Mouse (Mus musculus) testis, adult 2 months (tissue): ENCODE measurements at regions not wholly inside any gene's neighbourhood (a gene's known extent, or its start where the extent isn't known, plus 50 kb on each side); places are given as distances from the start of the nearest gene placed in this dataset.

Source experiments
- H3K27ac ChIP-seq: fragments of 200-500 bp; 2 replicates; pipeline ENCODE4 v1.5.1; 2012; ENCODE audit warnings: low read depth, low read length; ENCODE audit not compliant: control insufficient read depth, insufficient read depth
- H3K27me3 ChIP-seq: fragments of 200-500 bp; 2 replicates; pipeline ENCODE4 v1.6.1; 2012; ENCODE audit warnings: mild to moderate bottlenecking, low read length, moderate library complexity; ENCODE audit not compliant: control insufficient read depth, insufficient read depth
- H3K36me3 ChIP-seq: fragments of 200-500 bp; 2 replicates; pipeline ENCODE4 v1.6.1; 2012; ENCODE audit warnings: mild to moderate bottlenecking, low read length; ENCODE audit not compliant: control insufficient read depth, insufficient read depth
- H3K4me1 ChIP-seq: fragments of 200-500 bp; 2 replicates; pipeline ENCODE4 v1.6.1; 2012; ENCODE audit warnings: low read length; ENCODE audit not compliant: control insufficient read depth, insufficient read depth
- H3K4me3 ChIP-seq: fragments of 200-500 bp; 2 replicates; pipeline ENCODE4 v1.5.1; 2012; ENCODE audit warnings: low read depth, mild to moderate bottlenecking, low read length, moderate library complexity, mixed read lengths; ENCODE audit not compliant: control insufficient read depth
- CTCF ChIP-seq: fragments of 200-500 bp; IDR thresholded peaks from 2 replicates; pipeline ENCODE4 v1.5.1; 2012; ENCODE audit warnings: low read depth, mild to moderate bottlenecking, inconsistent platforms, low read length, moderate library complexity; ENCODE audit not compliant: control insufficient read depth, insufficient read depth, insufficient replicate concordance
- POLR2A ChIP-seq: fragments of 200-500 bp; IDR thresholded peaks from 2 replicates; pipeline ENCODE4 v1.6.1; 2012; ENCODE audit warnings: low read depth, mild to moderate bottlenecking, inconsistent platforms, low read length, moderate library complexity; ENCODE audit not compliant: control insufficient read depth

DNA sequence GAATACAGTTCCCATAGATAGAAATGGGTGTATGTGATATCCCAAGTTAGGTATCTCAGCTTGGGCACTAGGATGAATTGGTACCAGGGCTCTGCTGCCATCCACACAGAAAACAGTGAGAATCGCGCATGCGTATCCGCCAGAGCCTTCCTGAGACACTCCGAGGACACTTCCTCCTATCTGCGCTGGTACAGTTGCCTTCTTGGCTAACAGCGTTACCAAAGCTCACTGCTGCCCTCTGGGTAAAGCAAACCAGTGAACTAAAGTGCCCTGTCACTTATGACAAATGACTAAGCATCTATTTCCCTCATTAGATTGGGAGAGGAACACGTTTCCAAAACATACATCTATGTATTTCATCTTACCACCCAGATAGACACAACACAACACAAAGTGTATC, 78.8 kb upstream of the Tnfaip3 start:
- H3K27me3 ChIP-seq, result no peaks in the 10 kb centered on the region
- H3K27ac ChIP-seq, result no peak overlapping the region
- H3K36me3 ChIP-seq, result no peaks in the 10 kb centered on the region
- TF ChIP-seq POLR2A (no peak), CTCF (peak; percentile 16; the same call in 1 of the 2 replicates)
- peaks cover 7% of the 10 kb centered on the region for H3K4me1 ChIP-seq
- H3K4me3 ChIP-seq, result no peak overlapping the region

- TF ChIP-seq POLR2A, result no peak
- no peak for TF ChIP-seq CTCF
- H3K27ac ChIP-seq, result no peak overlapping the region
- peaks cover 7% of the 10 kb centered on the region for H3K4me1 ChIP-seq
- H3K27me3 ChIP-seq, result no peaks in the 10 kb centered on the region
- no peak overlapping the region for H3K4me3 ChIP-seq
- no peaks in the 10 kb centered on the region for H3K36me3 ChIP-seq
Measured at GRCm38 (mm10) chr10:19093689-19094088, 78.2 kb upstream of the Tnfaip3 start.

DNA sequence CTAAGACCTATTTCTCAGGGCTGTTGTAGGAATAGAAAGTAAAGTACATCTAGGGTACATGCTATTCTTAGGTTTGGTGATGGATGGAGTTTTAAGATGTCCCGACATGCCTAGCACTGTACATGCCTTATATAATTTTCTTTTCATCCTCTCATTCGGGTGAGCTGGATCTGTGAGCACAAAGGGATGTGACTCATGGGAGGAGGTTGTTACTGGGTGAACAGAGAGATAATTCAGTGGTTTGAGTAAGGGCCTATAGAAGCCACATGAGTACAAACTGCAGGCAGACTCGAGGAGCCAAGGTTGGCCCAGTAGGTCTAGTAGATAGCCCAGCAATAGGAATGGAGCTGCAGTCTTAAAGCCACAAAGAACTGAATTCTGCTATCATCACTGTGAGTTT, 76.5 kb upstream of the Tnfaip3 start:
- H3K4me3 ChIP-seq, result no peak overlapping the region; the same call in 1 of the 2 replicates
- TF ChIP-seq POLR2A, result no peak
- no peak for TF ChIP-seq CTCF
- H3K27me3 ChIP-seq, result no peaks in the 10 kb centered on the region
- H3K36me3 ChIP-seq, result no peaks in the 10 kb centered on the region
- H3K27ac ChIP-seq, result no peak overlapping the region
- H3K4me1 ChIP-seq, result peaks cover 7% of the 10 kb centered on the region

DNA sequence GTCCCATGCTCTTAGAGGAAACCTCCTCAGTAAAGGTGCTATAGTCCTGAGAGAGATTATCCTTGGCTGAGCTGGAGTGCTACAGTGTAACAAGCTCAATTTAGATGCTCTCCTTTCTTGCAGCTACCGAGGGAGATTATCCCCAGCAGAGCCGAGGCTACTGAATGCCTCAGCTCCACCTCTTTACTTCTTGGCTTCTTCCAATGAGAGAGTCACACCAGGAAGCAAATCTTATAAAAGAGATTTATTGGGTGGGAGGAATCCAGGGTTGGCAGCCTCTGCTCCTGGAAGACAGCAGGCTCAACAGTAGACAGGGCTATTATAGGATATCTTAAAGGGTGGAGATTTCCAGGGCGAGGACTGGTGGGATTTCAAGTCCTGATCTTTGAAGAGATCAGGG, 75.7 kb upstream of the Tnfaip3 start:
- H3K36me3 ChIP-seq, result no peaks in the 10 kb centered on the region
- no peaks in the 10 kb centered on the region for H3K27me3 ChIP-seq
- TF ChIP-seq POLR2A (no peak), CTCF (no peak)
- peak overlapping the region; percentile 67 for H3K4me3 ChIP-seq
- no peak overlapping the region for H3K27ac ChIP-seq
- H3K4me1 ChIP-seq, result peaks cover 7% of the 10 kb centered on the region

- Histone ChIP-seq H3K4me3 (peak overlapping the region; percentile 34; the same call in 1 of the 2 replicates), H3K27me3 (no peaks in the 10 kb centered on the region), H3K27ac (no peak overlapping the region), H3K4me1 (peaks cover 7% of the 10 kb centered on the region), H3K36me3 (no peaks in the 10 kb centered on the region)
- no peak for TF ChIP-seq CTCF
- TF ChIP-seq POLR2A, result no peak
Measured at GRCm38 (mm10) chr10:19086995-19087394, 71.5 kb upstream of the Tnfaip3 start.

GRCm38 (mm10) chr10:19082136-19082535, 66.7 kb upstream of the Tnfaip3 start:
- Histone ChIP-seq H3K27ac (no peak overlapping the region), H3K4me3 (no peak overlapping the region), H3K4me1 (no peaks in the 10 kb centered on the region), H3K27me3 (no peaks in the 10 kb centered on the region), H3K36me3 (no peaks in the 10 kb centered on the region)
- TF ChIP-seq CTCF (no peak), POLR2A (no peak)

DNA sequence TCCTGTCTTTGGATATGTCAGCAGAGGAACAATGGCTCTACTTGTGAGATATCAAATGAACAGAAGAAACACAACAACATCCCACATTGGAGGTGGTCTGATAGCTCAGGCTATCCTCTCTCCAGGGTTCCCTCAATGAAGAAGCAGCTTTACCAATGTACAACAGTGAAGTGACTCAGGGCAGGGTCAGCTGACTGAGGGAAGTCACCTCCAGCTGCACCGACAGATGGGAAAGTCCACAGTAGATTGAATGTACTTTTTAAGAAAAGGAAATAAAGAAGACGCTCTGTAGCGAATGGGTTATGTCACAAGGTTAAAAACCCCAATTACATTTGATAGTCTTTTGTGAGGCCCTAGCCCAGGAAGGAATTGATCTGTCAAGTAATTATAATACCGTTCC, 62.6 kb upstream of the Tnfaip3 start:
- H3K4me1 ChIP-seq, result no peaks in the 10 kb centered on the region
- no peaks in the 10 kb centered on the region for H3K36me3 ChIP-seq
- no peak overlapping the region for H3K4me3 ChIP-seq
- no peak overlapping the region for H3K27ac ChIP-seq
- TF ChIP-seq POLR2A (no peak), CTCF (no peak)
- H3K27me3 ChIP-seq, result no peaks in the 10 kb centered on the region

DNA sequence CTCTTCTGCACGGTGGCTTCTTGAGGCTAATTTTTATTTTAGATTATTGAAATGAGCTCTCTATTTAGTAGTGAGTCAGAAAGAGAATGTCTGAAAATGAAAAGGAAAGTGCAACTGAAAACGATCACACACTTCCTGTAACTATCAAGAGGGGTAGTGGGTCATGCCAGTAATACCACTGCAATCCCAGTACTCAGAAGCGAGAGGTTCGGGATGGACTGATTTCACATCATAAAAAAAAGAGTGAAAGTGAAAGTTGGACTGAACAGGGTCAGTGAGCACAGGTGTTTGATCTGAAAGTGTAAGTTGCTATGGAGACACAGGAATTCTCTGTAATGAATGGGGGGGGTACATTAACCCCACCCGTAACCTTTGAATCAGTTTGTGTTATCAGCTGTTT, 52.9 kb upstream of the Tnfaip3 start:
- H3K27me3 ChIP-seq, result no peaks in the 10 kb centered on the region
- H3K27ac ChIP-seq, result no peak overlapping the region
- TF ChIP-seq CTCF (no peak), POLR2A (no peak)
- H3K4me1 ChIP-seq, result no peaks in the 10 kb centered on the region; the same call in 1 of the 2 replicates
- no peaks in the 10 kb centered on the region for H3K36me3 ChIP-seq
- H3K4me3 ChIP-seq, result no peak overlapping the region
